Mouse (Mus musculus): ENCODE results near the gene Kcnma1. TPM values are rescaled to one million over a fixed set of nuclear protein-coding genes. Genes with fewer than 3 reads are reported as not detected.

Kcnma1 gene
- polyA plus RNA-seq, 1 experiment from 2014 or later: 17.2 TPM

DNA sequence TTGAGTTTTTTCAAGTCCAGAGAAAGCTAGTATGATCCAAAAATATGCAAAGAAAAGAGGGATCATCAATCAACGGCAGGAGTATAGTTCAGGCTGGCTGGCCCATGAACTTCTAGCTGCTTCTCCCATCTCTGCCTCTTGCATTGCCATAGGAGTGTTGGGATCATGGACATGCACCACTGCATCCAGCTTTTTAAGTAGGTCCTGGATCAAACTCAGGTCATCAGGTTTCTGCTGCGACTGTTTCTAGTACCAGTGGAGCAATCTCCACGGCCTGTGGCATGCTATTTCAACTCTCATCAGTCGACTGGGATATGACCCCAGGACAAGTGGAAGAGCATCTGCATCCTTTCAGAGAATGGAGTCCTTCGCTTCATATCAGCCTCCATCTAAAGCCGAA is 655.5 kb downstream of the Kcnma1 start:
- Histone ChIP-seq H3K4me3 (ENCODE audit: low read length) (no peak overlapping the region), H3K27ac (ENCODE audit: low read depth, low read length) (no peak overlapping the region), H3K9ac (ENCODE audit: low read depth, low read length) (no peak overlapping the region), H3K27me3 (replicated peaks; ENCODE audit: control insufficient read depth, insufficient read depth, low read length) (no peaks in the 10 kb centered on the region), H3K9me3 (ENCODE audit: control insufficient read depth, low read length) (no peaks in the 10 kb centered on the region), H3K4me2 (ENCODE audit: low read length) (no peak overlapping the region), H3K4me1 (ENCODE audit: control insufficient read depth, insufficient read depth, low read depth, low read length) (no peaks in the 10 kb centered on the region), H3K36me3 (ENCODE audit: control insufficient read depth, insufficient read depth, low read length) (no peaks in the 10 kb centered on the region)
- 92% methylated on average over 6 of the region's 6 CpGs for WGBS
- ATAC-seq: no peak

DNA sequence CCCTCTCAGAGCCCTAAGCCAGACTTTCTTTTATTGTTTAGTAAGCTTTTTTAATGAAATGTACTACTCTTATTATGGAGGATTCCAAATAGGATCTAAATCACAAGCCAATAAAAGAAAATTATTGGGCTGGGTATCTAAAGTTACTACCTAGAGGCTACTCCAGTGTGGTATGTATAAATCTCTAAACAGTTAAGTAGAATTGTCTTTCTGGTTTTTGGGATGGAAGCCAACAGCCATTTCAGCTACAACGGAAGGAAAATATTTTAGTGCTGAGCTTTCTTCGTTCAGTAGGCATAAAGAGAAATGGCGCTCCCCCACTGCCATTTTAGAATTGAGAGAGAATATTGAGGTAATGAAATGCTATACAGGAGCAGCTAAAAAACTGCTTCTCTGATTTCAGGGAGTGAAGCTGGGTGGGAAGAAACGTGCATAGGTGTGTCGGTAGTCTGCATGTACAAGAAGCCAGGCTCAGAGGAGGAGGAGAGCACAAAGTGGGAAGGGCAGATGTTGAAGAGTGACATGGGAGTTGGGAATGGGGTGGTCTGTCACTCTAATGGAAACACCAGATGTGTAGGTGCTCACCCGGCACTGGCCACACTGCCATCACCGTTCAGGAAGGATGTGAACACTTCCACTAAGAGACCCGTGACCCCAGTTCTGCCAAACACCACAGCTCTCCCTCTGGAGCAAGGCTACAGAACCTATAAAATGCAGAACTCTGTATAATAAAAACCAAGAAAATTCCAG is 656.6 kb downstream of the Kcnma1 start:
- Histone ChIP-seq H3K27ac (ENCODE audit: low read depth, low read length) (no peak overlapping the region), H3K36me3 (ENCODE audit: control insufficient read depth, insufficient read depth, low read length) (no peaks in the 10 kb centered on the region), H3K4me2 (ENCODE audit: low read length) (no peak overlapping the region), H3K4me3 (ENCODE audit: low read length) (no peak overlapping the region), H3K9me3 (ENCODE audit: control insufficient read depth, low read length) (no peaks in the 10 kb centered on the region), H3K9ac (ENCODE audit: low read depth, low read length) (no peak overlapping the region), H3K27me3 (replicated peaks; ENCODE audit: control insufficient read depth, insufficient read depth, low read length) (no peaks in the 10 kb centered on the region), H3K4me1 (ENCODE audit: control insufficient read depth, insufficient read depth, low read depth, low read length) (no peaks in the 10 kb centered on the region)
- WGBS: 86% methylated on average over 8 of the region's 8 CpGs
- ATAC-seq: no peak

DNA sequence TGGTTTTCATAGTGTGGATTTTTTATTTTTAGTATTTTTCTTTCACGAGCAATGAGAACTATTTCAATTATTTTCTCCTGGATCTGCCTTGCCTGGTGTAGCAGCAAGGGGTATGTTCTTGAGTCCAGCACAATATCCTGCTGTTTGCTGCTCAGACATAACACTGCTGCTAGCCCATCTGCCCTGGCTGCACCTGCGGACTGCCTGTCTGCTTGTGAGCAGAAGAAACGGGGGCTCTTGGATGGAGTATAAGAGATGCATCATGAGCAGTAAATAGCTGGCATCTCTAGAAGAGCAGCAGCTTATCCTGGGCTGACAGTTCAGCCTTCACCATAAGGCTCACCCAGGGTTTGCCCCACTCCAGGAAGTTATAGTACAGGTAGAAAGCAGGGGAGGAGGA is 687.5 kb downstream of the Kcnma1 start:
- no peak for ATAC-seq
- no peaks in the 10 kb centered on the region for H3K27me3 ChIP-seq (replicated peaks; ENCODE audit: control insufficient read depth, insufficient read depth, low read length)
- no peaks in the 10 kb centered on the region for H3K4me1 ChIP-seq (ENCODE audit: control insufficient read depth, insufficient read depth, low read depth, low read length)
- no peak overlapping the region for H3K27ac ChIP-seq (ENCODE audit: low read depth, low read length)
- H3K4me3 ChIP-seq (ENCODE audit: low read length): no peak overlapping the region
- H3K36me3 ChIP-seq (ENCODE audit: control insufficient read depth, insufficient read depth, low read length): no peaks in the 10 kb centered on the region; the same call in 1 of the 2 replicates
- no peak overlapping the region for H3K4me2 ChIP-seq (ENCODE audit: low read length)
- H3K9me3 ChIP-seq (ENCODE audit: control insufficient read depth, low read length): no peaks in the 10 kb centered on the region
- WGBS: 71% methylated on average over 3 of the region's 3 CpGs
- H3K9ac ChIP-seq (ENCODE audit: low read depth, low read length): no peak overlapping the region

DNA sequence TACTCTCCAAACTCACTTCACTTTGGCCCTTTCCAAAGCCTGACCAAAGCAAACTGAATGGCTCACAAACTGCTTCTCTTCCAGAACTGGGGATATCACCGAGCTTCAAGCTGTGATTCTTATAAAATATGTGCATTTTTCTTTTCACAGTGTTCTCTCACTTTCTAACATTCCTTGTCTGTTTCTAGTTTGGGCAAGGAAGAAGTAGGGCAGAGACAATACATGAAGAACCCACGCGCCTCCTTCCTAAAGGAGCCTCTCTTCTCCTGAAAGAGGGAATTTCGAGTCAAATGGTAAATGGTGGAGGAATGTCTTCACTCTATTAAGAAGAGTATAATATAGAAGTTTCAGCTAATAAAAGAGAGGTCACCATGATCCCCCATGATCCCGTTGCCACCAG is 709.0 kb downstream of the Kcnma1 start:
- Histone ChIP-seq H3K27ac (ENCODE audit: low read depth, low read length) (no peak overlapping the region), H3K4me2 (ENCODE audit: low read length) (no peak overlapping the region), H3K9me3 (ENCODE audit: control insufficient read depth, low read length) (no peaks in the 10 kb centered on the region), H3K36me3 (ENCODE audit: control insufficient read depth, insufficient read depth, low read length) (no peaks in the 10 kb centered on the region), H3K4me1 (ENCODE audit: control insufficient read depth, insufficient read depth, low read depth, low read length) (no peaks in the 10 kb centered on the region), H3K27me3 (replicated peaks; ENCODE audit: control insufficient read depth, insufficient read depth, low read length) (no peaks in the 10 kb centered on the region), H3K9ac (ENCODE audit: low read depth, low read length) (no peak overlapping the region), H3K4me3 (ENCODE audit: low read length) (no peak overlapping the region)
- no peak for ATAC-seq
- WGBS: 89% methylated on average over 5 of the region's 5 CpGs

DNA sequence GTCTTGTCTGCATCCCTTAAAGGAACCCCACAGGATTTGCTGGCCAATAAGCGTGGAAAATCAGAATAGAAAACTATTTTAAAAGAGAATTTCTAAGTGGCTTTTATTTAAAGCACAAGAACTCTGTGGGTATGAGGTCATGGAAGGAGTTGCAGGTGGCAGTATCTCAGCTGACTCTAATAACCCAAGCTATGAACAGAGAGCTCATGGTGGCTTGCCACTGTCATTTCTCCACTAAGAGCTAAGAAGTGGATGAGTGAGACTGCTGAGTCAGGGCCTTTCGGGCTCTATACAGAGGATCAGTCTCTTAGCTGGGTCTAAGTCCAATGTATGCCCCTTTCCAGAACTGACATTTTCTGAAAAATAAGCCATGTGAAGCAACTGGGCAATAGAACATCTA is 713.8 kb downstream of the Kcnma1 start:
- Histone ChIP-seq H3K4me1 (ENCODE audit: control insufficient read depth, insufficient read depth, low read depth, low read length) (no peaks in the 10 kb centered on the region), H3K27me3 (replicated peaks; ENCODE audit: control insufficient read depth, insufficient read depth, low read length) (no peaks in the 10 kb centered on the region), H3K36me3 (ENCODE audit: control insufficient read depth, insufficient read depth, low read length) (no peaks in the 10 kb centered on the region), H3K27ac (ENCODE audit: low read depth, low read length) (no peak overlapping the region), H3K4me2 (ENCODE audit: low read length) (no peak overlapping the region), H3K9me3 (ENCODE audit: control insufficient read depth, low read length) (no peaks in the 10 kb centered on the region), H3K4me3 (ENCODE audit: low read length) (no peak overlapping the region), H3K9ac (ENCODE audit: low read depth, low read length) (no peak overlapping the region)
- no peak for ATAC-seq
- WGBS: 89% methylated on average over 2 of the region's 2 CpGs

DNA sequence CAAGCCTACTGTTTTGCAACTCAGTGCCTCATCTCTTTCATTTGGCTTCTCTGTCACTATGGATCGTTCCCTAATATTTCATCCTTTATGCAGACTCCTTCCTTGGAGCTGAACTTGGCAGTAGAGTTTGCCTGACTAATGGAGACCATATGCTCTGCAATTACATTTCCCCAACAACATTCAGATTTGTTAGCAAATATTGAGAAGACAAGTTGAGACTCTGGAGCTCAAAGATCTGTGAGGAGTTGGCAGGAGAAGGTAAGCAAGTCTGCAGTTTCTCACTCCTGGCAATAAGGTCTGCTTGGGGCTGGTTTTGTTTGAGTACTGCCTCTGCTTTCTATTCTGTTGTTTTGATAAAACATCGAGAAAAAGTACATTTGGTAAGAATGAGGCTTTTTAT is 723.7 kb downstream of the Kcnma1 start:
- Histone ChIP-seq H3K9ac (ENCODE audit: low read depth, low read length) (no peak overlapping the region), H3K27me3 (replicated peaks; ENCODE audit: control insufficient read depth, insufficient read depth, low read length) (no peaks in the 10 kb centered on the region), H3K36me3 (ENCODE audit: control insufficient read depth, insufficient read depth, low read length) (no peaks in the 10 kb centered on the region), H3K4me1 (ENCODE audit: control insufficient read depth, insufficient read depth, low read depth, low read length) (no peaks in the 10 kb centered on the region), H3K4me3 (ENCODE audit: low read length) (no peak overlapping the region), H3K27ac (ENCODE audit: low read depth, low read length) (no peak overlapping the region), H3K4me2 (ENCODE audit: low read length) (no peak overlapping the region), H3K9me3 (ENCODE audit: control insufficient read depth, low read length) (no peaks in the 10 kb centered on the region)
- 84% methylated on average over 2 of the region's 2 CpGs for WGBS
- no peak for ATAC-seq

DNA sequence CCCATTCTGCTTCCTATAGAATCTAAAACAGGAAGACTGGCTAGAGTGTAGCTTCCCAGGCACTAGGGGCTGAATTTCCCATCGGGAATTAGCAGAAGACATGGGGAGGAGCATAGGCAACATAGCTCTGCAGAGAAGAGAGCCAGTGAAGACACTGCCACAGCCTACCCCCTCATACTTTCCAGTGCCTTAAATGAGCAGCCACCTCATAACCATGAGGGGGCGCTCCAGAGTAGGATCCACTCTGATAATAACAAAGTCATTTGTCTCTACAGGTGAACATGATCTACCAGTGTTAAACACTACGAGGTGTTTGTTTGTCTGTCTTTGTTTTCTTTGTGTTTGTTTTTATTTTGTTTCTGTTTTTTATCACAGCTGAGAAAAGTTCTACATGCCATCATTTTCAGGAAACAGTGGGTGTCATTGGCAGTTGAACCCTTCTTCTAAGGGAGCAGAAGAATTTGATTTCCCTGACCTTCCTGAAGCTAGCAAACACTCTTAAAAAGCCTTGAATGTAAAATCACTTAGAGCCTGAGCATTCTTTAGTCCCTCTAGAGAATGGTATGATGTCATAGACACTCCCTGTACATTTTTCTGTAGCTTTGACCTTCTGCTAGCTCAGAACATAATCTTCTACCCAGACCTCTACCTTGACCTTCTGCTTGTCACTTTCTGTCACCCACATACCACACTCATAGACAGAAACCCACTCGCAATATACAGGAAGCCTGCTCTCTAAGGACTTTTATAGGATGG is 747.6 kb downstream of the Kcnma1 start:
- no peak overlapping the region for H3K27ac ChIP-seq (ENCODE audit: low read depth, low read length)
- ATAC-seq: no peak
- no peak overlapping the region for H3K9ac ChIP-seq (ENCODE audit: low read depth, low read length)
- no peaks in the 10 kb centered on the region for H3K27me3 ChIP-seq (replicated peaks; ENCODE audit: control insufficient read depth, insufficient read depth, low read length)
- H3K9me3 ChIP-seq (ENCODE audit: control insufficient read depth, low read length): no peaks in the 10 kb centered on the region
- H3K4me2 ChIP-seq (ENCODE audit: low read length): no peak overlapping the region
- H3K36me3 ChIP-seq (ENCODE audit: control insufficient read depth, insufficient read depth, low read length): no peaks in the 10 kb centered on the region
- WGBS: 53% methylated on average over 4 of the region's 4 CpGs
- H3K4me3 ChIP-seq (ENCODE audit: low read length): no peak overlapping the region
- no peaks in the 10 kb centered on the region for H3K4me1 ChIP-seq (ENCODE audit: control insufficient read depth, insufficient read depth, low read depth, low read length)

DNA sequence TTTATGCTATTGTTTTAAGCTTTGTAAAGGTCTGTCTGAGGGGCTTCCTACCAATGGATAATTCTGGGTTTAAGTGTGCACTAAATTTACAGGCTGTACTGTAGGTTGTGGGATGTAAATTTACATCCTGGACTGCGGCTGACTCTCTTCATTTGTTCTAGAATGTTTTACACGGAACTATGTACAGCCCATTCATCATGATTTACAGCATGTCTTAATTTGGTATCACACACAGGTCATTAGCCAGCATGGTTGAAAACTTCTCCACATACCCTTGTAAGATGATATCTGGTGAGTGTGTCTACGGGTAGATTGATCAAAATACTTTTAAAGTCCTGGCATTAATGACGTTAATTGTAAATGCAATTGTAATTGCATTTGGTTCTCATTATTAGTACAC is 761.1 kb downstream of the Kcnma1 start:
- 76% methylated on average over 4 of the region's 4 CpGs for WGBS
- no peak overlapping the region for H3K4me2 ChIP-seq (ENCODE audit: low read length)
- no peaks in the 10 kb centered on the region for H3K27me3 ChIP-seq (replicated peaks; ENCODE audit: control insufficient read depth, insufficient read depth, low read length)
- no peak for ATAC-seq
- no peak overlapping the region for H3K9ac ChIP-seq (ENCODE audit: low read depth, low read length)
- no peak overlapping the region for H3K27ac ChIP-seq (ENCODE audit: low read depth, low read length)
- H3K4me1 ChIP-seq (ENCODE audit: control insufficient read depth, insufficient read depth, low read depth, low read length): no peaks in the 10 kb centered on the region
- H3K36me3 ChIP-seq (ENCODE audit: control insufficient read depth, insufficient read depth, low read length): no peaks in the 10 kb centered on the region
- H3K9me3 ChIP-seq (ENCODE audit: control insufficient read depth, low read length): no peaks in the 10 kb centered on the region
- H3K4me3 ChIP-seq (ENCODE audit: low read length): no peak overlapping the region

DNA sequence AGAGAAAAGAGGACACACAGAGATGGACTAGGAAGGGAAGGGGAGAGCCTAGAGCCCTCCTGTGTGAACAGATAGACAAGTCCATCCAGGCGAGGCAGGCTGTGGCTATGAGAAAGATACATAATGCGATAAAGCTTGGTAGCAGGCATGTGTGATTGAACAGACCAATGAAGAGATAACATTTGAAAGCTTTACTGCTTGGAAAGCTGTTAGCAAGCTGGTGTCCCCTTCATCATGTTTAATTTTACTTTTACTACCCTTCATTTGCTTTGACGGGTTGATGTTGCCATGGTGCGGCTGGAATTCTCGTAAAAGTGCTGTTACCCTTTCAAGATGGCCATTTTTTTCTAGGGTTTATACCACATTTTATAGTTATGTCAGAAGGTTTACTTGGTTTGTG is 769.8 kb downstream of the Kcnma1 start:
- Histone ChIP-seq H3K4me1 (ENCODE audit: control insufficient read depth, insufficient read depth, low read depth, low read length) (no peaks in the 10 kb centered on the region), H3K9ac (ENCODE audit: low read depth, low read length) (no peak overlapping the region), H3K4me3 (ENCODE audit: low read length) (no peak overlapping the region), H3K27ac (ENCODE audit: low read depth, low read length) (no peak overlapping the region), H3K4me2 (ENCODE audit: low read length) (no peak overlapping the region), H3K9me3 (ENCODE audit: control insufficient read depth, low read length) (no peaks in the 10 kb centered on the region), H3K36me3 (ENCODE audit: control insufficient read depth, insufficient read depth, low read length) (no peaks in the 10 kb centered on the region), H3K27me3 (replicated peaks; ENCODE audit: control insufficient read depth, insufficient read depth, low read length) (no peaks in the 10 kb centered on the region)
- 83% methylated on average over 5 of the region's 5 CpGs for WGBS
- no peak for ATAC-seq

Data from hindbrain, embryonic 16.5 days (tissue).